Mouse (Mus musculus) right cerebral cortex, postnatal 10 days (tissue): ENCODE measurements around the gene Fgfr2.
A peak's percentile ranks its signal among the peaks of the same experiment; 100 is the strongest.

ENCODE experiments used
- DNase-seq, 2 experiments: peaks; one replicate each; pipeline ENCODE4 v3.0.0; 2021; ENCODE audit warnings: low spot score in 2 of 2

The Fgfr2 gene

DNA sequence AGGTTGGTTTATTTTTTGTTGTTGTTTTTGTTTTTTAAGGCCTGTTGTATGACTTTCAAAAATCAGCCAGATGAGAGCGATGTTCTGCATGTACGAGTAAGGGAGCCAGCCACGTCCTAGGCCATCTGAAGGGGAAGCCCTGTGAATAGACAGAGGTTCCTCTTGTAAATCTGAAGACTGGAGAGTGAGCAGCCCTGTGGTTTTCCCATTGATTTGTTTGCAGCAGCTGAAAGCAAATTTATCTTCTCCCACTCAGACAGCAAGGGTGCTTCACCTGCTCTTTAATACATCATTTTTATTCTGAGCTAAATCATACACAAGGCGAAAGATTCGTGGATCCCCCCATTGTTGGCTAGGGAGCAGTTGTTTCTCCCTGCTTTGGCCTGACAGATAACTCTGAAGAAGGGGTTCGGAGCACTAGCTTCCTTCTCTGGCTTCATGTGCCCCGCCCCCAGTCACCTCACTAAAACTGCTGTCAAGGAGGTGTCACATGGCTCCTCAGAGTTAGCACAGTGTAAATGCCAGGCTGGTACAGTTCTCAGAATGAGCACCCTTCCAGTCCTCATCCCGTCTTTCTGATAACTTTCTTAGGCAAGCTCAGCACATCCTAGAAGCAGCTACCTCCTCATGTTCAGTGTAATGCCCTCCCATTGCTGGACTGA is 818.6 kb downstream of the Fgfr2 start:
- DNase-seq = no peak

- no peak for DNase-seq
These were observed 819.2 kb downstream of the Fgfr2 start for GRCm38 (mm10) chr7:132303988-132304387.

DNA sequence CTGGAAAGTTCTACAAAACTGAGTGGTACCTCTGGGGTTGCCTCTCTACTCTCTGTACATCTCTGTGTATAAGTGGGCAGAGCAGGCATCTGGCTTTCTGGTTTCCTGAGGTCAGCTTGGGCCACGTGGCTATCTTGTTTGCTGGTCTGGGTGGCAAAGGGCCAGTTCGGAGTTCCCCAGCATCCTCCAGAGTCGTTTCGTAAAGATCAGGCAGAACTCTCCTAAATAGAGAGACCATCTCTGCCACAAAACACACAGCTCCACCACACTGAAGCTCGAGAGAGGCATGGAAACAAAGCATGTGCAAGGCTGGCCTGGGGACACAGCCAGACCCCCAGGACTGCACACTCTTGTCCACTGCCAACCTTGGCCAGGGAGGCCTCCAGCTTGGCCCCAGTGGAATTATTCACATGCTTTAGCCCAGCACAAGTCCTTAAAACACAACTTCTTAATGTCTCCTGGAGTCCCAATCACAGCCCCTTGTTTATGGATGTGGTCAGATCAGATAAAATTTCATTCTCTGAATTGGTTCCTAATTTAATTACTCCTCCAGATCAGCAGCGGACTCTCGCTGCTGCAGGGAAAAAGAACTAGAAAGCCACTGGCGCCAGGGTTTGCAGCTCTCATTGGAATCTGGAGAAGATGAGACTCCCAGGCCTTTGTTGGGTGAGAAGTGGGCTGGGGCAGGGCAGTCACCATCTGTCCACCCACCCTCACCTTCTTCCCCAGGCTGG is 820.5 kb downstream of the Fgfr2 start:
- DNase-seq = peak in 1 of 2 experiments; percentile 50

- DNase-seq = no peak
These were observed 823.4 kb downstream of the Fgfr2 start for GRCm38 (mm10) chr7:132299661-132300210.

DNA sequence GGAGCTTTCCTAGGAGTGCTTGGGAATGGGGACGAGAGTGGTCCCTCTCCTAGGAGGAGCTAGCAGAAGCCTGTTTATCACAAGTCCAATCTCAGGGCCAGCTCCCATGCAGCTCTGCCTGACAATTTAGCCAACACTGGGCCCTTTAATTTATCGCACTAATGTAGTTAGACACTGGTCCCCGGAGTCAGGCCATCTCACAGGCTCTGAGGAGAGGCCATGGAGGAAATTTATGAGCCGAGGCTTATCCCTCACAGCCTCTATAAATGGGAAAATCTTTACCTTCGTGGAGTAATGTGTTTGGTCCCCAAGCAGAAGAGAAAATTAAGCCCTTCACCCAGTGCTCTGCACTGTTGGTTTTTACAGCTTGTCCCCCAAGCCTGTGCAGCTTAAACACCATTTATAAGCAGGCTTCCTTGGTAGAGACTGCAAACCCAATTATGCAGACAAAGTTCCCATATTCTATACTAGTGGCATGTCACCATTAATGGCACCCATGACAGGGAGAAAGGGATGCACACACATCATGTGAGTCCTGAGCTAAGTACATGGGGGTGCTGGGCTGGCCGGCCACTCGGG is 824.6 kb downstream of the Fgfr2 start:
- DNase-seq = no peak

DNA sequence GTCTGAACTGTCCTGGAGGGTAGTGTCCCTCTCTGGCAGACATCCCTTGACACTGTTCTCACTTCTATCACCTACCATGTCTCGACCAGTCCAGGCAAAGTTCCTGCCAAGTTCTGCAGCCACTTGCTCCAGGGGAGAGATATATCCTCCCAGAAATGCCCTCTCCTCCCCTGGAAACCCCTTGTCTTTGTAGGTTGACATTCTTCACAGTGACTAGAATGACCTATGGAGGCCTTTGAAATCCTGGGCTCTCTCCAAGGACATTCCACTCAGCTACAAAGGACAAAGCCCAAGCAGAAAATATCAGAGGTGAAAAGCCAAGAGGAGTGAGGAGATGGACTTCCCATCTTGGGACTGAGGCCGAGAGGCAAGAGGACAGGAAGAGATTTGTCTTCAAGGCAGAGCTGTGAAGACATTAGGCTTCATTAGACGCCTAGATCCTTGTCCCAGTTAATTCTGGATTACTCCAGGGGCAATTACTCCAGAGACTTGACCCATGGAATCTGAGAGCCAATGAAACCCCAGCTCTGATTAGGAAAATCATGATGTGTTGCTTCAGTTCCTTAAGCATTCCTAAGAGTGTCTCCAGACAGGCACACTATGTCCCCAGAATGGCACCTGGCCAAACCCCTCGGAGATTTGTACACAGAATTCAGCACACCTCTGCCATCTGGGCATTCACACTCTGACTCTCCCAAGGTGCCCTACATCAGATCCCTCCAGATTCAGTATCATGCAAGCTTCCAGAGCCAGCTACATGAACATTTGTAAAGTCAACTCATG is 826.3 kb downstream of the Fgfr2 start:
- DNase-seq = no peak

GRCm38 (mm10) chr7:132296132-132296531 is 827.0 kb downstream of the Fgfr2 start:
- no peak for DNase-seq

DNA sequence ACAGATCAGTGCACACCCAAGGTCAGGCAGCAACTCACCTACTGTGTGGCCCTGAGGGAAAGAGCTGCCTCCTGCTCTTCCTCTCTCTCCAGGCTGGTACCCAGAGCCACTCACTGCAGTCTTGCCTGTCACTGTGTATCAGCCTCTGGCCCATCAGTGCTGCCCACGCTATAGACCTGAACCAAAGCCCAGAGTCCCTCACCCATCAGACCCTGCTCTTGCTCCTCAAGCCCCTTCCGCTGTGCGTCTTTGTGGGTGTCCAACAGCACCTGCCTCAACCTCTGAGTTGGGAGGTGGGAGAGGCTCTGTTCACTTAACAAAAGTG is 835.8 kb downstream of the Fgfr2 start:
- no peak for DNase-seq

- no peak for DNase-seq
These were observed 836.4 kb downstream of the Fgfr2 start for GRCm38 (mm10) chr7:132286630-132287339.

DNA sequence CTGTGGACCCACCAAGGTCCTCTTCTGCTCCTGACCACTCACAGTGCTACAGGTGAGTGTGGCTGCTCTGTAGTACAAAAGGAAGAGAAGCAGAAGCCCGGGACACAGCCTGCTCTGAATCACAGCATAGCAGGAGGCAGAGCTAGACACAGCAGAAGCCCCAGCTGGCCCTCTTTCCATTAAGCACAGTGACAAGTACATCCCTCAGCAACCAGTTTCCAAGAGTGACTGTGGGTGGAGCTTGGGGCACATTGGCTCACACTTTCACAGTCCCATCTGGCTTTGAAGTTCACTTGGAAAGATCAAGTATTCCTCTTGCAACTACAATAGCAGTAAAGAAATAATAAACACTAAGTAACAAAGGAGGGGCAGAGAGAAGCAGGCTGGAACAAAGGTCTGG is 838.4 kb downstream of the Fgfr2 start:
- peak; percentile 49 to 65 for DNase-seq

- no peak for DNase-seq
These were observed 839.0 kb downstream of the Fgfr2 start for GRCm38 (mm10) chr7:132284048-132284737.

- DNase-seq = no peak
These were observed 840.6 kb downstream of the Fgfr2 start for GRCm38 (mm10) chr7:132282576-132282975.

DNA sequence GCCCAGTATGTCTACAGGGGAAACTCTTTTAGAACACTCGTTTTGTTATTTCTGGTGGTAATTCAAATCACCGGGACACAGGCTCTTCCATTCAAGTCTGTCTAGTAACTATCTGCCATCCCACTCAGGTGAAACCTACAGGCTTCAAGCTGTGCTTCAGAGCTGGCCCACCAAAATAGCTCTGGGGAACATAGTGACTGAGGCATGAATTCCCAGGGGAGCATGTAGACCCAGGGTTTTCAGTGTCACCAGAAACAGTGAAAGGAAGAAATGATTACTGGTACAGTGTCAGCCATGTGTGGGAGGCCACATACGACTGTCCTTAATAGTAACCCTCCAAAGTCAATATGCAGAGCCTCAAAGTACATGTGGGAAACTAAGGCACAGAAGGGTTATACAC is 841.0 kb downstream of the Fgfr2 start:
- no peak for DNase-seq

DNA sequence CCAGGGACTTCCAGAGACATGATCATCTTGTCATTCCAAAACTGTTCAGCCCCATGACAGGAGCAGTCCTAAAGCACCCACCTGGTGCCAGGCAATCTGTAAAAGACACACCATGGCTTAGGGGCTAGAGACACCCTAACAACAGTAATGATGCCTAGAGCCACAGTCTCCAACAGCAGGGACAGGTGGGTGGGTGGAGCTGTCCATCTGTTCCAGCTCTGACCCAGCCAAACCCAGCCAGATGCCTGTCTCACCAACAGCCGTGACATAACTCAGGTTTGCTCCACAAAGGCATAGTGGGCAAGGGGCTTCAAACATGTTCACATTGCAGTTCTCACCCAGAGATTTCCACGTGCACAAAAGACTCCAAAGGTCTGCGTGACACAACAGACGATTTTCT is 841.4 kb downstream of the Fgfr2 start:
- DNase-seq = no peak

DNA sequence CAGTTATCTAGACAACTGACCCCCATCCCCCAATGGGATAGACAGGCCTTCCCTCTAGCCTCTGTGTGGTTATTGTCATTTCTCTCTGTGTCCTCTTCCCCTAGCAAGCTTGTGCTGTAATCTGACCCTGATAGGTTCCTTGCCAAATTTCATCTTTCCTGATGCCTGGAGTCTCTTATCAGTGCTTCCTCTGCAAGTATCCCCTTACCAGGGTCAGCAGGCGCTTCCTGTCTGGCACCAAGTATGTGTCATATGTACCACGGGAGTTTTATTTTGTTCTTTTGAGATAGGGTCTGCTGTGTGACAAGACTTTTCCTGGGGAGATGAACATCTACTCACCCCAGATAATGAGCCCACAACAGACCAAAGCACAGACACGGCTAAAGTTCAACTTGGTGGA is 844.5 kb downstream of the Fgfr2 start:
- no peak for DNase-seq

- DNase-seq = no peak
These were observed 846.9 kb downstream of the Fgfr2 start for GRCm38 (mm10) chr7:132276287-132276686.

GRCm38 (mm10) chr7:132273741-132274513 is 849.2 kb downstream of the Fgfr2 start:
- DNase-seq = no peak

GRCm38 (mm10) chr7:132272984-132273383 is 850.2 kb downstream of the Fgfr2 start:
- no peak for DNase-seq

DNA sequence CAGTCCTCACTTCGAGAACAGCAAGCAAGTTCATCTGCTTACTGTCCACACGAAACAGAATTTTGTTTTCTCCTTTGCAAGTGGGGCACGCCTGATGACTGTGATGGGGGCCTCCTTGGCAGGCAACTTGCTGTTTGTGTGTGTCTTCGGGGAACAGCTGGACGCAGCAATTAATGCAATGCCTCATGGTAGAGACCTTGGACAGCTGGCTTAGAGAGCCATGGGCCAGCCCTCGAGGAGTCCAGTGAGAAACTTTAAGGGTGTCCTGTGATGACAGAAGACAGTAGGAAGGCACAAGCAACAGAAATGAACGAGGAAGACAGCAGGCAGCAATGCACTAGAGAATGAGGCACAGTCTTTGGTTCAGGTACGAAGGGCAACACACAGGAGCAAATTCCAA is 852.8 kb downstream of the Fgfr2 start:
- no peak for DNase-seq

GRCm38 (mm10) chr7:132269661-132270060 is 853.5 kb downstream of the Fgfr2 start:
- no peak for DNase-seq
